Mouse (Mus musculus): ENCODE measurements around the gene Mgll.
A peak's percentile ranks its signal among the peaks of the same experiment; 100 is the strongest.

Gene Mgll

GRCm38 (mm10) chr6:88800735-88801134 lies 76.5 kb downstream of the Mgll start:
- DNase-seq (ENCODE audit: low spot score), result no peak

- no peak for DNase-seq (ENCODE audit: low spot score)
Observed at GRCm38 (mm10) chr6:88803051-88803450, 78.8 kb downstream of the Mgll start.

GRCm38 (mm10) chr6:88803957-88804695 lies 79.9 kb downstream of the Mgll start:
- no peak for DNase-seq (ENCODE audit: low spot score)

GRCm38 (mm10) chr6:88804966-88805577 lies 80.9 kb downstream of the Mgll start:
- DNase-seq (ENCODE audit: low spot score), result no peak

- no peak for DNase-seq (ENCODE audit: low spot score)
Observed at GRCm38 (mm10) chr6:88809091-88810037, 85.2 kb downstream of the Mgll start.

GRCm38 (mm10) chr6:88810291-88810690 lies 86.1 kb downstream of the Mgll start:
- no peak for DNase-seq (ENCODE audit: low spot score)

- no peak for DNase-seq (ENCODE audit: low spot score)
Observed at GRCm38 (mm10) chr6:88811396-88811795, 87.2 kb downstream of the Mgll start.

- no peak for DNase-seq (ENCODE audit: low spot score)
Observed at GRCm38 (mm10) chr6:88811880-88812400, 87.7 kb downstream of the Mgll start.

DNA sequence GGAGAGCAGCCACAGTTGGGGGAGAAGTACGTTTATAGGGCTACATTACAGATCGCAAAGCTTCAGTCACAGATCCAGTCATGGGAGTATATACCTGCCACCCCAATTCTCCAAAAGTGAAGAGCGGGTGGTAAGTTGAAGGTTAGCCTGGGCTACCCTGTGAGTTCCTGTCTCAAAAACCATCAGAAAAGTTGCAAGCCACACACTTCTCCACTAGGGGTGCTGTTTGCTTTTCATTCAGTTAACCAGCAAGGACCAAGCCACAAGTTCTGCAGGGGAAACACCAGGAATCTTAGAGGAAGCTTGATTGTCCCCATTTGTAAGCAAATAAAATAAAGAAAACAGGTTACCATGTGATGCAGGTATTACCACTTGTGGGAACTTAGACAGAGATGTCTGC lies 88.7 kb downstream of the Mgll start:
- peak; percentile 71 for DNase-seq (ENCODE audit: low spot score)

GRCm38 (mm10) chr6:88813832-88814231 lies 89.6 kb downstream of the Mgll start:
- no peak for DNase-seq (ENCODE audit: low spot score)

GRCm38 (mm10) chr6:88815036-88815435 lies 90.8 kb downstream of the Mgll start:
- DNase-seq (ENCODE audit: low spot score), result no peak

DNA sequence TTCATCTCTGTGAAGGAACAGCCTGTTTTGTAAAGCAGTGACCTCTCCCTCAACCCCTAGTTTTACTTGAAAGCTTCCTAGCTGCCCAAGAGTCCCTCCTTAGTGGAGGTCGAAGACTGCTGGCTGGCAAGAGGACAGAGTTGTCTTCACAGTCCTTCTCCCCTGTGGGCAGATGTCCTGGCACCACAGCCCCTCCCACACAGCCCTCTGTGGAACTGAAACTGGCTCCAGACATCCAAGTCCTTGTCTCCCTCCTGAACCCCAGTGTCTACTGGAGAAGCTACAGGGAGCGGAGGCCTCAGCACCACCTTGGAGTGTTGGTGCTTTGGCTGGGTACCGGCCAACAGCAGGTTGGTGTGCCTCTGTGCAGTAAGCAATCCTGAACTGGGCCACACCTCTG lies 91.3 kb downstream of the Mgll start:
- no peak for DNase-seq (ENCODE audit: low spot score)

GRCm38 (mm10) chr6:88816913-88817312 lies 92.7 kb downstream of the Mgll start:
- DNase-seq (ENCODE audit: low spot score), result no peak

GRCm38 (mm10) chr6:88820853-88821252 lies 96.6 kb downstream of the Mgll start:
- DNase-seq (ENCODE audit: low spot score), result no peak

- no peak for DNase-seq (ENCODE audit: low spot score)
Observed at GRCm38 (mm10) chr6:88821294-88821693, 97.1 kb downstream of the Mgll start.

- DNase-seq (ENCODE audit: low spot score), result no peak
Observed at GRCm38 (mm10) chr6:88821901-88822300, 97.7 kb downstream of the Mgll start.

DNA sequence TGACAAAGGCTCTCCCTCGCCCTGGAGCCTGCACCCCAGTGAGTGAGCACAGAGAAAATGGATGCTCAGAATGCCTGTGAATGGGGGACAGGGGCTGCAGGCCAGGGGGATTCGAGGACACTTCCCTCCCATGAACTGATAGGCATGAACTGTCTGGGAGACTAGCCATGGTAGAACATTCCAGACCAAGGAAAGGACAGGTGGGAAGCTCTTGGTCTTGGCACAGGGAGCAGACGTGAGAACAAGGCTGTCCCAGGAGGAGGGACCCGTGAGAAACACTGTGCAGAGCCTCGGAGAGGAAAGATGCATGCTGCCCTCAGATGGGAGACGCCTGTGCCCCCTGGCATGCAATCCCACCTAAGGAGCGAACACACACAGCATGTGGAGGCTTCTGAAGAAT lies 100.0 kb downstream of the Mgll start:
- no peak for DNase-seq (ENCODE audit: low spot score)

- no peak for DNase-seq (ENCODE audit: low spot score)
Observed at GRCm38 (mm10) chr6:88826088-88826487, 101.9 kb downstream of the Mgll start.

- peak; percentile 76 for DNase-seq (ENCODE audit: low spot score)
Observed at GRCm38 (mm10) chr6:88826545-88826944, 102.3 kb downstream of the Mgll start.

DNA sequence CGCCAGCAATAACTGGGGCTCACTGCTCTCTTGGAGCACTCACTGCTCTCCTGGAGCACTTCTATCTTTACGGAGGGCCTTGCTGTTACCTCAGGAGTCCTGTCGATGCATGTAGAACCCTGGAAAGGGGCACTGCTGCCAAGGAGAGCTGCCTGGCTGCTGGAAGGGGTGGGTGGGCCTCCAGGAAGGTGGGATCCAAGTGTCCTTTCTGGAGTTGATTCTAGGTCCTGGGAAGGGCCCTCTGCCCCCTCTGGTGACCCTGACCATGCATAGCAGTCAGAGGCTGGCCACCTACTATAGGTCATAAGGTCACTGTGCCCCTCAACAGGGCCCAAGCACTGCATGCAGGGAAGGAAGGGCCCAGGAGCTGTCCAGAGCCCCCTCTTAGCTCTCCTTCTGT lies 102.8 kb downstream of the Mgll start:
- no peak for DNase-seq (ENCODE audit: low spot score)

GRCm38 (mm10) chr6:88827395-88828205 lies 103.4 kb downstream of the Mgll start:
- no peak for DNase-seq (ENCODE audit: low spot score)

All from embryo, embryonic 10 days (tissue).